Mouse (Mus musculus): ENCODE results near the gene Echdc3. TPM values are rescaled to one million over a fixed set of nuclear protein-coding genes. Genes with fewer than 3 reads are reported as not detected.

Echdc3 gene
- polyA plus RNA-seq, 1 experiment from 2014 or later = 10.6 TPM

DNA sequence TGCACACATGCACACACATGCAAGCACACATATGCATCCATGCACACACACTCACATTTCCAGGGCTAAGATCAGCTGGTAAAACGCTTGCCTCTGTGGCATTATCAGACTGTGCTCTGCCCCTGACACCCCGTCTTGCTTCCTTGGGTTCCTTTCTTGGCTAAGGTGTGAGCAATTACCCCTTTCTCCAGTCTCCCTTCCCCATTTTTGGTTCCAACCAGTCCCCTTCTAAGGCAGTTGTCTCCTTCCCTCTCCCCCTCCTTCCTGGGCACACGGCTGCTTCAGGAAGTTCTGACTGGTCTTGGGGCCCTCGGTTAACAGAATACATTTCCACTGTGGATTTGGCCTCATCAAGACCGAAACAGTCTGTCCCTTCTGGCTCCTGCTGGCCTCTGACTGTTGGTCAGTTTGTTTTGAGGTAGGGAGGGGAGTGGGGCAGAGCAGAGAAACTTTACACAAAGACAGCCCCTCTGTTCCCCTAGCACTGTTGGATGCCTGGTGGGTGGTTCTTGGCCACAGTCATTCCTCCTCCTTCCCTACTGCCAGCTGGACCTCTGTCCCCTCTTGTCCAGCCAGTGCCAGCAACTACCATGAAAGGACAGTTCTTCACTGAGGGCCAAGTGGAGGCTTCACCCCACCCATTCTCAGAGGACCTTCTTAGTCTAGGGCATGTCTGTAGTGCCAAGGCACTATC, 16.9 kb upstream of the Echdc3 start:
- Histone ChIP-seq H3K9ac (replicated peaks; ENCODE audit: low read length) (no peak overlapping the region), H3K4me1 (ENCODE audit: insufficient read depth, low read length) (no peaks in the 10 kb centered on the region), H3K27me3 (ENCODE audit: insufficient read depth, low read length) (no peaks in the 10 kb centered on the region), H3K4me3 (ENCODE audit: low read length) (no peak overlapping the region), H3K36me3 (ENCODE audit: insufficient read depth, low read length) (no peaks in the 10 kb centered on the region), H3K4me2 (replicated peaks; ENCODE audit: low read depth, low read length) (no peak overlapping the region), H3K9me3 (ENCODE audit: low read length) (peaks cover 4% of the 10 kb centered on the region; the same call in 1 of the 2 replicates), H3K27ac (ENCODE audit: low read length) (no peak overlapping the region)
- WGBS = 71% methylated on average over 5 of the region's 5 CpGs
- no peak for ATAC-seq (ENCODE audit: low FRiP score, low TSS enrichment)

DNA sequence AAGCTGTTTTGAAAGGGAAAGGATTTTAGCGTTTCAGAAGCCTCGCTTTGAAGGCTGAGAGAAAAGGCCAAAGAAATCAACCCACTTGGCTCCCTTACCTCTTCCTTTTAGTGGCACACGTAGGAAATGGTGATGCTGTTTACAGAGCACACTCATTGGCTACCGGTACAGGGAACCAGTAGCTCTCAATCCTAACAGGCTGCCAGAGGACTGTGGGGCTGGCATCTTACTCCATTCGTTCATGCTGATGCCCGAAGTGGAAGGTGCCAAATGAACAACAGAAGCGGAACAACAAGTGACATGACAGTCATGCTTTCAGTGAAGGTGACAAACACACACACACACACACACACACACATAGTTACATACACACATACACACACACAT, 14.2 kb upstream of the Echdc3 start:
- no peak overlapping the region for H3K4me3 ChIP-seq (ENCODE audit: low read length)
- peaks cover 5% of the 10 kb centered on the region; the same call in 1 of the 2 replicates for H3K9me3 ChIP-seq (ENCODE audit: low read length)
- H3K9ac ChIP-seq (replicated peaks; ENCODE audit: low read length) = no peak overlapping the region
- ATAC-seq (ENCODE audit: low FRiP score, low TSS enrichment) = no peak
- H3K27me3 ChIP-seq (ENCODE audit: insufficient read depth, low read length) = no peaks in the 10 kb centered on the region
- H3K4me1 ChIP-seq (ENCODE audit: insufficient read depth, low read length) = no peaks in the 10 kb centered on the region
- WGBS = 80% methylated on average over 7 of the region's 7 CpGs
- H3K4me2 ChIP-seq (replicated peaks; ENCODE audit: low read depth, low read length) = no peak overlapping the region
- no peak overlapping the region for H3K27ac ChIP-seq (ENCODE audit: low read length)
- no peaks in the 10 kb centered on the region for H3K36me3 ChIP-seq (ENCODE audit: insufficient read depth, low read length)

DNA sequence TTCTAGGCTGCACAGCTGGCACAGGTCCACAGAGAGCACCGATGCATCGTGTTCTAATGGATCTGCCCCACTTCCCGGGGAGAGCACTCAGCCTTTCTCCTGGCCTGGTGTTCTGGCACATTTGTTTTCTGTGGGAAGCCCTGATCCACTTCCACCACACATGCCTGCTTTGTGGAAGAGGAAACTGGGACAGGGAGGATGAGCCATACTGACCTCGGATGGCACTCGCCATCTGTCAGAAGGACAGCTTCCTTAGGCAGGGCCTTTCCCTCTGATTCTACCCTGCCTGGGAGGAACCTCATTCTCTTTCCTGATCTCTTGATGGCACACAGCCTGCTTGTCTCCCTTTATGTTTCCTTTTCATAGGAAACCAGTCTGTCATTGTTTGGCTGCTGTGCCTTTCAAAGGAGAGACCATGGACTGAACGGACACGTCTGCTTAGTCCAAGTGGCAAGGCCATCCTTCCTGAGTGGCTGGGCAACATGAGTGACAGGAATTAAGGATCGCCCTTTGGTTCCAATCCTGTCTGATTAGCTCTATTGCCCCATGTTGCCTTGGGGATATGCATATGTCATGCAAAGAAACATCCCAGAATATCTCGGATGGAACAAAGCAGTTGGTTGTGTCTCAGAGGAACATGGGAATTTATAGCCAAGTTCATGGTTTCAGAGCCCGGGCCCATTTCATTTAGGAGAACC, 13.7 kb upstream of the Echdc3 start:
- H3K4me1 ChIP-seq (ENCODE audit: insufficient read depth, low read length) = no peaks in the 10 kb centered on the region
- 66% methylated on average over 10 of the region's 10 CpGs for WGBS
- no peak overlapping the region for H3K4me2 ChIP-seq (replicated peaks; ENCODE audit: low read depth, low read length)
- H3K27me3 ChIP-seq (ENCODE audit: insufficient read depth, low read length) = no peaks in the 10 kb centered on the region
- no peak overlapping the region for H3K4me3 ChIP-seq (ENCODE audit: low read length)
- no peaks in the 10 kb centered on the region for H3K36me3 ChIP-seq (ENCODE audit: insufficient read depth, low read length)
- peaks cover 5% of the 10 kb centered on the region; the same call in 1 of the 2 replicates for H3K9me3 ChIP-seq (ENCODE audit: low read length)
- no peak overlapping the region for H3K9ac ChIP-seq (replicated peaks; ENCODE audit: low read length)
- H3K27ac ChIP-seq (ENCODE audit: low read length) = no peak overlapping the region
- ATAC-seq (ENCODE audit: low FRiP score, low TSS enrichment) = peak; percentile 73

DNA sequence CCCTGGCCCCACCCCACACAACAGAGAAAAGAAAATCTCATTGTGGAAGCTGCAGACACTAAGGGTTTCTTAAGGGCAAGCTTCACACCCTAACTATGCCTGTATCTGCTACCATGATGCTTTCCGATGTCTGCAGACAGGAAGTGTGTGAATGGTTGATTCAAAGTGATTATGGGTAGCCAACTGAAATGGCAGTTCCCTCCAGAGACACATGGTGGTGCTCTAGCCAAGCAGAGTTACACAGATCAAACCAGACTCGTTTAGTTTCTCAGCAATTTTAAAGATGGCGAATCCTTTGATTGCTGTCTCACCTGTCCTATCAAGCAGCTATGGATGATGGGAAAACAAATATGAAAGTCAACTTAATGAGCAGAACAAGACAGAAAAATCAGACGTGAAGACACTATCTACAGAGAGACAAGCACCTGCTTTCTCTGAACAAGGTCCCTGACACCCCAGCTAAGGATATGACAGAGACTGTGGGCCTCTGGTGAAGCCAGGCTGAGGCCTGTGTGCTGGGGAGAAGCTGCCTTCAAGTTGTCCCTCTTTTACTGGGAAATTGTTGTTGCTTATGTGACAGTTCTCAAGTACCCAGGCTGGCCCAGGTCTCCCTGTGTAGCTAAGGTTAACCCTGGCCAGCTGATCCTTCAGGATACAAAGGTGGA, 7.4 kb upstream of the Echdc3 start:
- H3K36me3 ChIP-seq (ENCODE audit: insufficient read depth, low read length) = no peaks in the 10 kb centered on the region
- 0 out of 2 replicates have a peak, but pooled peaks cover 3% of the 10 kb centered on the region for H3K27me3 ChIP-seq (ENCODE audit: insufficient read depth, low read length)
- 13% methylated on average over 4 of the region's 4 CpGs for WGBS
- no peak overlapping the region for H3K4me2 ChIP-seq (replicated peaks; ENCODE audit: low read depth, low read length)
- peak; percentile 79 for ATAC-seq (ENCODE audit: low FRiP score, low TSS enrichment)
- H3K4me1 ChIP-seq (ENCODE audit: insufficient read depth, low read length) = no peaks in the 10 kb centered on the region
- H3K27ac ChIP-seq (ENCODE audit: low read length) = no peak overlapping the region
- no peak overlapping the region for H3K4me3 ChIP-seq (ENCODE audit: low read length)
- no peak overlapping the region for H3K9ac ChIP-seq (replicated peaks; ENCODE audit: low read length)
- peaks cover 5% of the 10 kb centered on the region; the same call in 1 of the 2 replicates for H3K9me3 ChIP-seq (ENCODE audit: low read length)

DNA sequence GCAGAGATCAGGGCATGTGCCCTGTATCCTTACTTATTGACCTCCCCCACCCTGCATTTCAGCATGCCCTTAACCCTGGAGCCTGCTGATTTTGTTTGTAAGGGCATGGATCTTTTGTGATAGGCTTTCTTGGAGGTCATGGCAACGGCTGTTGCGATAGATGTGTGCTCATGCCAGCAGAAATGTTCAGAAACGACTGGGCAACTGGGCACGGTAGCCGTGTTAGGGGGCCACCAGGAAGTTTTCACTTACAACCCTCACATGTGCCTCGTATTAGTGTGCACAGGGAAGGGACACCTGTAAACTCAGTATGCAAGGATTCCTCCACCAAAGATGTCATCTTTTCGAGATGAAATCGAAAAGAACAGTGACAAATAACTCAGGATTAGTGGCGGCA, 508 bp downstream of the Echdc3 start:
- Histone ChIP-seq H3K27me3 (ENCODE audit: insufficient read depth, low read length) (no peaks in the 10 kb centered on the region), H3K4me2 (replicated peaks; ENCODE audit: low read depth, low read length) (peak overlapping the region; percentile 64), H3K9ac (replicated peaks; ENCODE audit: low read length) (peak overlapping the region; percentile 77), H3K27ac (ENCODE audit: low read length) (peak overlapping the region; percentile 92), H3K36me3 (ENCODE audit: insufficient read depth, low read length) (no peaks in the 10 kb centered on the region), H3K9me3 (ENCODE audit: low read length) (no peaks in the 10 kb centered on the region), H3K4me1 (ENCODE audit: insufficient read depth, low read length) (peaks cover 12% of the 10 kb centered on the region), H3K4me3 (ENCODE audit: low read length) (peak overlapping the region; percentile 48)
- peak; percentile 35 for ATAC-seq (ENCODE audit: low FRiP score, low TSS enrichment)
- WGBS = 25% methylated on average over 9 of the region's 9 CpGs

DNA sequence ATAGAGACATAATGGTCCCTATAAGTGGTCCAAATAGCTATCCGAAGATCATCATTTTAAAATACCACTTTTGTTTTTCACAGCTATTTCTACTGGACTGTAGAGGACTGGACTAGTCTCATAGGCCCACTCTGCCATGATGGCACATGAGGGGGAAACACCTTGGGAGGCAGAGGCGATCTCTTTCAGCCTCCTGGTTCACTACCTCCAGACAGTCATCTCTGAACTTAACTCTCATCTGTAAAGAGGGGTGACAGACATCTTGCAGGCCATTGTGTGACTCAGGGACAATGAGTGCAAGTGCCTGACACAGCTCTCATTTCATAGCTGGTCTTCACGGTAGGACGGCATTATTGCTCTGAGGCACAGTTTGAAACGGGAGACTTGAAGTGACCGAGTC, 2.0 kb downstream of the Echdc3 start:
- H3K9ac ChIP-seq (replicated peaks; ENCODE audit: low read length) = no peak overlapping the region
- H3K4me3 ChIP-seq (ENCODE audit: low read length) = no peak overlapping the region
- no peaks in the 10 kb centered on the region for H3K27me3 ChIP-seq (ENCODE audit: insufficient read depth, low read length)
- H3K9me3 ChIP-seq (ENCODE audit: low read length) = no peaks in the 10 kb centered on the region
- 74% methylated on average over 6 of the region's 6 CpGs for WGBS
- H3K4me1 ChIP-seq (ENCODE audit: insufficient read depth, low read length) = peaks cover 12% of the 10 kb centered on the region
- no peak overlapping the region for H3K27ac ChIP-seq (ENCODE audit: low read length)
- H3K4me2 ChIP-seq (replicated peaks; ENCODE audit: low read depth, low read length) = no peak overlapping the region
- no peak for ATAC-seq (ENCODE audit: low FRiP score, low TSS enrichment)
- no peaks in the 10 kb centered on the region for H3K36me3 ChIP-seq (ENCODE audit: insufficient read depth, low read length)

DNA sequence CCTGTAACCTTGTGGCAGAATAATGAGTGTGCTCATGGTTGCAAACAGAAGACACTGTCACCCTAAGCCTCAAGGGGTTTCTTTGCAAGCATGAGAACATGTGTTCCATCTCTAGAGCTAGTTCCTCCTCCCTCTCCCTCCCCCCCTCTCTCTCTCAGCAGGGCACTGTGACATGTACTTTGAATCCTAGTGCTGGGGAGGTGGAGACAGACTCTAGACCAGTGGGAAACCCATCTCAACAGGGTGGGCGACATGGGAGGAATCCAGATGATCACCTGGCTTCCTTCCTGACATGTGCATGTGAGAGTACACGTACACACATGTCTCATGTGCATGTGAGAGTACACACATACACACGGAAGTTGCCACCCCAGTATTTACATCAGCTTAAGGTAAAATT, 3.1 kb downstream of the Echdc3 start:
- Histone ChIP-seq H3K4me1 (ENCODE audit: insufficient read depth, low read length) (peaks cover 12% of the 10 kb centered on the region), H3K27ac (ENCODE audit: low read length) (no peak overlapping the region), H3K27me3 (ENCODE audit: insufficient read depth, low read length) (no peaks in the 10 kb centered on the region), H3K9me3 (ENCODE audit: low read length) (no peaks in the 10 kb centered on the region), H3K4me2 (replicated peaks; ENCODE audit: low read depth, low read length) (no peak overlapping the region), H3K36me3 (ENCODE audit: insufficient read depth, low read length) (no peaks in the 10 kb centered on the region), H3K4me3 (ENCODE audit: low read length) (no peak overlapping the region), H3K9ac (replicated peaks; ENCODE audit: low read length) (no peak overlapping the region)
- WGBS = 89% methylated on average over 3 of the region's 3 CpGs
- ATAC-seq (ENCODE audit: low FRiP score, low TSS enrichment) = no peak

DNA sequence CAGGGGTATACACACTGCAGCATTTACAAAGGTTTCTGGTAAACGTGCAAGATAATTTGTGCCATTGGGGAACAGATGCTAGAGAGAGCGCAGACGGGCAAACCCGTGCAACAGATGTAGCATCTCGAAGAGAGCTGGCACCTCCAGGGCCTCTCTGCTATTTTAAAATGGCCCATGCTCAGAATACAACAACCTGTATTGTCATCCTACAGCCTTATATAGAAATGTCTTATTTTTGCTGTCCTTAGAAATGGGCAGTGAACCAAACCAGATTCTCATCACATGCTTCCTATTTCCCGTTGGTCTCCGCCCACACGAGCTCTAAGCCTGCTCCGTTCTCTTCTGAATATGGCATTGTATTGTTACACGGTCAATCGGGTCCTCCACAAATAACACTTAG, 3.7 kb downstream of the Echdc3 start:
- Histone ChIP-seq H3K4me2 (replicated peaks; ENCODE audit: low read depth, low read length) (no peak overlapping the region), H3K9me3 (ENCODE audit: low read length) (no peaks in the 10 kb centered on the region), H3K27ac (ENCODE audit: low read length) (no peak overlapping the region), H3K4me1 (ENCODE audit: insufficient read depth, low read length) (peaks cover 12% of the 10 kb centered on the region), H3K9ac (replicated peaks; ENCODE audit: low read length) (no peak overlapping the region), H3K4me3 (ENCODE audit: low read length) (no peak overlapping the region), H3K36me3 (ENCODE audit: insufficient read depth, low read length) (no peaks in the 10 kb centered on the region), H3K27me3 (ENCODE audit: insufficient read depth, low read length) (no peaks in the 10 kb centered on the region)
- ATAC-seq (ENCODE audit: low FRiP score, low TSS enrichment) = no peak
- WGBS = 69% methylated on average over 11 of the region's 11 CpGs

DNA sequence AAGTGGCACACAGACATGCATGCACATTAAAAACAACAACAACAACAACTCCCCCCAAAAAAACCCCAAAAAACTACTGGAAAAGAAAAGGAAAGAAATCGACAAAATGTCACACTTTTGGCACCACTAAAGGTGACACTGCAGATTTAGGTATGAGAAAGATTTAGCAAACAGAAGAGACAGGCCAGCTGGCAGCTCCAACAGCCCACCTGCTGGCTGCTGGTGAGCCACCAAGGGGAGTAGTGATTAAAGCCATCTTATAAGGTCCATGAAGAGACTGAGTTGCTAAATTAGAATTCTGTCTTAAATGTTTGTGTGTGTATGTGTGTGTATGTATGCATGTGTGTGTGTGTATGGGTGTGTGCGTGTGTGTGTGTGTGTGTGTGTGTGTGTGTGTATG, 5.1 kb downstream of the Echdc3 start:
- Histone ChIP-seq H3K9me3 (ENCODE audit: low read length) (no peaks in the 10 kb centered on the region), H3K27ac (ENCODE audit: low read length) (no peak overlapping the region), H3K27me3 (ENCODE audit: insufficient read depth, low read length) (no peaks in the 10 kb centered on the region), H3K9ac (replicated peaks; ENCODE audit: low read length) (no peak overlapping the region), H3K36me3 (ENCODE audit: insufficient read depth, low read length) (no peaks in the 10 kb centered on the region), H3K4me1 (ENCODE audit: insufficient read depth, low read length) (peaks cover 12% of the 10 kb centered on the region), H3K4me2 (replicated peaks; ENCODE audit: low read depth, low read length) (no peak overlapping the region), H3K4me3 (ENCODE audit: low read length) (no peak overlapping the region)
- no peak for ATAC-seq (ENCODE audit: low FRiP score, low TSS enrichment)
- 78% methylated on average over 2 of the region's 2 CpGs for WGBS
